Mouse (Mus musculus): ENCODE data around the gene Olfr118.
"Not testable (repeated sequence)": the region's sequence is repeated elsewhere in the genome, so short reads cannot be mapped to it uniquely, and the experiment has no call there.

Olfr118 gene

GRCm38 (mm10) chr17:37666688-37667087, at the start of gene Olfr118:
Olfr118 (plus strand) TSS chr17:37666988.
- no peak for DNase-seq (ENCODE audit: low read depth, low spot score)

DNA sequence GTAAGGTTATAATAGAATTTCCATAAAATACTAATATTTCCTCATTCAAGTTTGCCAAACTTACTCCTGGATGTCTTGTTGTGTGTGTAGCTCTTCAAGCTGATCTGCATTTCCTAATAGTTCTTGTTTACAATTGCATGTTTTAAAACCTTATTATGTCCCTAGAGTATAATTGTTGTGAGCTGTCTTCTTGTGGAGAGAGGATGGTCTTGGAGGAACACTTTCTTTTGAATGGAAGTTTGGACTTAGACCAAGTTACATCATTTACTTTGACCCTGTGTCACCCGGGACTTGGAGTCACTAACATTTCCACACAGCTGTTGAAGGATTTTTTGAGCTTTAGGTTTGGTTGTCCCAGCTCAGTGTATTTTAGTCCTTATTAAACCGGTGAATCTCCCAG, 39.8 kb upstream of the Olfr118 start, which contains the start of the genes Olfr115 and Olfr116:
TSS of gene Olfr115 (minus strand) at position 101 of the 400 bp plus-strand sequence.
TSS of gene Olfr116 (minus strand) at position 191 of the 400 bp plus-strand sequence.
- DNase-seq (ENCODE audit: low read depth, low spot score) = no peak

DNA sequence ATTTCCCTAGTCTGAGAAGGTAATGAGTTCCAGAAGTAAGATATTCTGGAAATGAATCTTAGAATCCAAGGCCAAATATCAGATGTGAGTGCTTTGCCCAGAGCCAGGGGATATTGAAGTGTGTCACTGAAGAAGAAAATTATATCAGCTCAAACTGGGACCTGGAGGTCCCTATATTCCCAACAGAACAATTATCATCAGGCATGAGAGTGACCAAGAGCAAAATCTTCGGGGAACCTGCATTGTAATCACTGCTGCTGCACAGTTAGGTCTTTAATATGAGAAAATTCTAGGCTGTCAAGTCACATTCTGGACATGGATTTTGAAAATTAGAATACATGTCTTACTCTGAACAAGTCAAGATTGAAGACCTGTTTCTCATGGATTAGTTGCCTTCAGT, 3.1 kb upstream of the Olfr118 start, which contains the start of gene Olfr117:
TSS of gene Olfr117 (minus strand) at position 101 of the 400 bp plus-strand sequence.
- no peak for DNase-seq (ENCODE audit: low read depth, low spot score)

DNA sequence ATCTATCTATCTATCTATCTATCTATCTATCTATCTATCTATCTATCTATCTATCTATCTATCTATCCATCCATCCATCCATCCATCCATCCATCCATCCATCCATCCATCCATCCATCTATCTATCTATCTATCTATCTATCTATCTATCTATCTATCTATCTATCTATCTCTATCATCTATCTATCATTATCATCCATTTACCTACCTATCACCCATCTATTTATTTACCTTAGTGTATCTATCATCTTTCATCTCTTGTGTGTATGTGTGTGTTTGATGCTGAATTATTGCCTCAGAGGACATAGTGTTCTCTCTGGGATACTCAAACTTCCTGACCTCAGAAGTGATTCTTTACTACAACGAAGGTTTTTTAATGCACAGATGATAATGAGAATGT, 29.5 kb downstream of the Olfr118 start, which contains the start of gene Olfr119:
TSS of gene Olfr119 (plus strand) at position 301 of the 400 bp plus-strand sequence.
- DNase-seq (ENCODE audit: low read depth, low spot score) = not testable (repeated sequence)

DNA sequence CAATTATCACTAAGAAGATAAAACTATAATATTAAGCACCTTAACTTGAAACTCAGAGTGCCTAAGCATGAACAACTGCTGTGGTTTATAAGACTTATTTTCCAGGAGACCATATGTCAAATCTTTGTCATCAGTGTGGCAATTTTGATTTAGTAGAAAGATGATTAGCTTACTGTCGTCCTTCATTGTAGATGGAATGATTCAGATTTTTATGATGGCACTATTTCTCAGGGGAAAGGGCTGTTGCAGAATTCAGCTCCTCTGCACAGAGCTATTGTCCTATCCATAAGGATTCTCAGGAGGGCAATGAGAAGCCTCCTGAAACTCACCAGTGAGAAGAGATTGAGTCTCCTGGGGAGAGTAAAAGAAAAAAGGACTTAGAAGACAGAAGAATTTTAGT, 54.7 kb downstream of the Olfr118 start, which contains the start of gene Olfr120:
TSS of gene Olfr120 (plus strand) at position 301 of the 400 bp plus-strand sequence.
- no peak for DNase-seq (ENCODE audit: low read depth, low spot score)

All from forelimb bud, embryonic 11.5 days (tissue).